Mouse (Mus musculus) heart, adult 9 months (tissue): ENCODE measurements around the gene Qrich1.
"Not testable (repeated sequence)": the region's sequence is repeated elsewhere in the genome, so short reads cannot be mapped to it uniquely, and the experiment has no call there.

ENCODE experiments used
- DNase-seq, 2 experiments: peaks; one replicate each; pipeline ENCODE4 v3.0.0; 2022; ENCODE audit warnings: low spot score in 2 of 2

Gene Qrich1

GRCm38 (mm10) chr9:108579344-108579690 is 62.7 kb downstream of the Qrich1 start:
- no peak for DNase-seq

- DNase-seq = peak; percentile 79 to 86
These were observed 71.1 kb downstream of the Qrich1 start for GRCm38 (mm10) chr9:108587571-108588180.

- DNase-seq = no peak
These were observed 72.6 kb downstream of the Qrich1 start for GRCm38 (mm10) chr9:108589229-108589628.

GRCm38 (mm10) chr9:108591462-108591861 is 74.9 kb downstream of the Qrich1 start:
- no peak for DNase-seq

GRCm38 (mm10) chr9:108594354-108594753 is 77.7 kb downstream of the Qrich1 start:
- no peak for DNase-seq

- DNase-seq = peak; percentile 72 to 73
These were observed 80.6 kb downstream of the Qrich1 start, which contains the start of gene P4htm for GRCm38 (mm10) chr9:108596998-108597764. TSS of gene P4htm (minus strand) at chr9:108597667.

- DNase-seq = no peak
These were observed 82.5 kb downstream of the Qrich1 start for GRCm38 (mm10) chr9:108599021-108599566.

GRCm38 (mm10) chr9:108600011-108600410 is 83.4 kb downstream of the Qrich1 start:
- DNase-seq = no peak

GRCm38 (mm10) chr9:108601986-108602385 is 85.4 kb downstream of the Qrich1 start:
- no peak for DNase-seq

GRCm38 (mm10) chr9:108607929-108608328 is 91.3 kb downstream of the Qrich1 start:
- DNase-seq = not testable (repeated sequence)

GRCm38 (mm10) chr9:108608889-108609288 is 92.3 kb downstream of the Qrich1 start:
- no peak for DNase-seq
